Mouse (Mus musculus): ENCODE measurements around the gene Lypd9. TPM values are rescaled to one million over a fixed set of nuclear protein-coding genes. Genes with fewer than 3 reads are reported as not detected.

The Lypd9 gene
- polyA plus RNA-seq, 1 experiment from 2014 or later: not detected

- H3K9ac ChIP-seq (ENCODE audit: low read depth, low read length): no peak within 1 kb of the TSS
- no peaks in the 10 kb centered on the region for H3K9me3 ChIP-seq (replicated peaks; ENCODE audit: control insufficient read depth, low read length)
- no peak within 1 kb of the TSS for H3K4me2 ChIP-seq (ENCODE audit: low read depth, low read length)
- WGBS (ENCODE audit: insufficient replicate concordance): 43% methylated on average over 1 of the region's 1 CpGs
- H3K4me3 ChIP-seq (ENCODE audit: low read depth, low read length): no peak within 1 kb of the TSS
- no peak within 1 kb of the TSS for H3K27ac ChIP-seq (ENCODE audit: low read length)
- H3K36me3 ChIP-seq (ENCODE audit: control insufficient read depth, insufficient read depth): no peaks in the 10 kb centered on the region
- H3K4me1 ChIP-seq (ENCODE audit: control insufficient read depth, low read depth, low read length): no peaks in the 10 kb centered on the region
- no peak for ATAC-seq (ENCODE audit: low read depth)
- no peaks in the 10 kb centered on the region; the same call in 1 of the 2 replicates for H3K27me3 ChIP-seq (ENCODE audit: control insufficient read depth, insufficient read depth, low read depth, low read length)
Observed at GRCm38 (mm10) chr11:58420815-58421214, 31.9 kb downstream of the Lypd9 start, which contains the start of gene 1810065E05Rik. Gene 1810065E05Rik, plus strand, starts transcription at chr11:58421111.

- Histone ChIP-seq H3K4me2 (ENCODE audit: low read depth, low read length) (no peak overlapping the region), H3K27me3 (ENCODE audit: control insufficient read depth, insufficient read depth, low read depth, low read length) (no peaks in the 10 kb centered on the region; the same call in 1 of the 2 replicates), H3K4me3 (ENCODE audit: low read depth, low read length) (no peak overlapping the region), H3K9ac (ENCODE audit: low read depth, low read length) (no peak overlapping the region), H3K27ac (ENCODE audit: low read length) (no peak overlapping the region), H3K4me1 (ENCODE audit: control insufficient read depth, low read depth, low read length) (no peaks in the 10 kb centered on the region), H3K36me3 (ENCODE audit: control insufficient read depth, insufficient read depth) (no peaks in the 10 kb centered on the region), H3K9me3 (replicated peaks; ENCODE audit: control insufficient read depth, low read length) (no peaks in the 10 kb centered on the region)
- WGBS (ENCODE audit: insufficient replicate concordance): 53% methylated on average over 3 of the region's 3 CpGs
- no peak for ATAC-seq (ENCODE audit: low read depth)
Observed at GRCm38 (mm10) chr11:58418336-58418735, 34.4 kb downstream of the Lypd9 start.

GRCm38 (mm10) chr11:58408066-58408465, 44.7 kb downstream of the Lypd9 start:
- no peak for ATAC-seq (ENCODE audit: low read depth)
- no peaks in the 10 kb centered on the region for H3K9me3 ChIP-seq (replicated peaks; ENCODE audit: control insufficient read depth, low read length)
- 62% methylated on average over 3 of the region's 3 CpGs for WGBS (ENCODE audit: insufficient replicate concordance)
- H3K4me1 ChIP-seq (ENCODE audit: control insufficient read depth, low read depth, low read length): no peaks in the 10 kb centered on the region
- H3K4me3 ChIP-seq (ENCODE audit: low read depth, low read length): no peak overlapping the region
- no peak overlapping the region for H3K27ac ChIP-seq (ENCODE audit: low read length)
- H3K9ac ChIP-seq (ENCODE audit: low read depth, low read length): no peak overlapping the region
- no peaks in the 10 kb centered on the region for H3K27me3 ChIP-seq (ENCODE audit: control insufficient read depth, insufficient read depth, low read depth, low read length)
- no peaks in the 10 kb centered on the region for H3K36me3 ChIP-seq (ENCODE audit: control insufficient read depth, insufficient read depth)
- no peak overlapping the region for H3K4me2 ChIP-seq (ENCODE audit: low read depth, low read length)

GRCm38 (mm10) chr11:58400655-58401054, 52.1 kb downstream of the Lypd9 start:
- H3K27ac ChIP-seq (ENCODE audit: low read length): no peak overlapping the region
- H3K4me2 ChIP-seq (ENCODE audit: low read depth, low read length): no peak overlapping the region
- H3K9ac ChIP-seq (ENCODE audit: low read depth, low read length): no peak overlapping the region
- H3K4me3 ChIP-seq (ENCODE audit: low read depth, low read length): no peak overlapping the region
- no peaks in the 10 kb centered on the region for H3K9me3 ChIP-seq (replicated peaks; ENCODE audit: control insufficient read depth, low read length)
- 52% methylated on average over 5 of the region's 5 CpGs for WGBS (ENCODE audit: insufficient replicate concordance)
- H3K36me3 ChIP-seq (ENCODE audit: control insufficient read depth, insufficient read depth): no peaks in the 10 kb centered on the region
- H3K4me1 ChIP-seq (ENCODE audit: control insufficient read depth, low read depth, low read length): peaks cover 2% of the 10 kb centered on the region
- H3K27me3 ChIP-seq (ENCODE audit: control insufficient read depth, insufficient read depth, low read depth, low read length): no peaks in the 10 kb centered on the region; the same call in 1 of the 2 replicates
- ATAC-seq (ENCODE audit: low read depth): no peak

GRCm38 (mm10) chr11:58399985-58400645, 52.6 kb downstream of the Lypd9 start:
- Histone ChIP-seq H3K27ac (ENCODE audit: low read length) (no peak overlapping the region), H3K4me1 (ENCODE audit: control insufficient read depth, low read depth, low read length) (peaks cover 2% of the 10 kb centered on the region), H3K4me2 (ENCODE audit: low read depth, low read length) (no peak overlapping the region), H3K9ac (ENCODE audit: low read depth, low read length) (no peak overlapping the region), H3K27me3 (ENCODE audit: control insufficient read depth, insufficient read depth, low read depth, low read length) (no peaks in the 10 kb centered on the region; the same call in 1 of the 2 replicates), H3K4me3 (ENCODE audit: low read depth, low read length) (no peak overlapping the region), H3K9me3 (replicated peaks; ENCODE audit: control insufficient read depth, low read length) (no peaks in the 10 kb centered on the region), H3K36me3 (ENCODE audit: control insufficient read depth, insufficient read depth) (no peaks in the 10 kb centered on the region)
- no peak for ATAC-seq (ENCODE audit: low read depth)
- 43% methylated on average over 6 of the region's 6 CpGs for WGBS (ENCODE audit: insufficient replicate concordance)

Other genes starting within 250 kb of the Lypd9 start
- 2.5 and 3.2 TPM in 2 replicates for gene 4930438A08Rik, start 178.1 kb downstream of the Lypd9 start, polyA plus RNA-seq (2015; fragmentation: Nextera tagmentation; extraction: Ambion mirVana)
- 9.8 and 10.1 TPM in 2 replicates for gene Zfp692, start 145.9 kb downstream of the Lypd9 start, polyA plus RNA-seq (2015; fragmentation: Nextera tagmentation; extraction: Ambion mirVana)
- 33.8 and 36.6 TPM in 2 replicates for gene Zfp672, start 122.6 kb downstream of the Lypd9 start, polyA plus RNA-seq (2015; fragmentation: Nextera tagmentation; extraction: Ambion mirVana)
- gene Sh3bp5l, start 122.2 kb downstream of the Lypd9 start, polyA plus RNA-seq (2015; fragmentation: Nextera tagmentation; extraction: Ambion mirVana): 16.8 and 17.0 TPM in 2 replicates
- gene Lypd8, start 73.9 kb downstream of the Lypd9 start, polyA plus RNA-seq (2015; fragmentation: Nextera tagmentation; extraction: Ambion mirVana): 0.16 and 12.0 TPM in 2 replicates
- not detected in 2 replicates for gene 1810065E05Rik, start 31.8 kb downstream of the Lypd9 start, polyA plus RNA-seq (2015; fragmentation: Nextera tagmentation; extraction: Ambion mirVana)
- not detected in 2 replicates for gene Gm12253, start 20.4 kb downstream of the Lypd9 start, polyA plus RNA-seq (2015; fragmentation: Nextera tagmentation; extraction: Ambion mirVana)
- gene Olfr30, start 9.3 kb upstream of the Lypd9 start, polyA plus RNA-seq (2015; fragmentation: Nextera tagmentation; extraction: Ambion mirVana): not detected in 2 replicates
- gene Olfr332, start 39.6 kb upstream of the Lypd9 start, polyA plus RNA-seq (2015; fragmentation: Nextera tagmentation; extraction: Ambion mirVana): not detected in 2 replicates
- gene Olfr331, start 49.6 kb upstream of the Lypd9 start, polyA plus RNA-seq (2015; fragmentation: Nextera tagmentation; extraction: Ambion mirVana): not detected in 2 replicates
- not detected in 2 replicates for gene Olfr330, start 81.9 kb upstream of the Lypd9 start, polyA plus RNA-seq (2015; fragmentation: Nextera tagmentation; extraction: Ambion mirVana)
- gene Olfr329-ps, start 93.5 kb upstream of the Lypd9 start, polyA plus RNA-seq (2015; fragmentation: Nextera tagmentation; extraction: Ambion mirVana): not detected in 2 replicates
- gene Olfr328, start 102.7 kb upstream of the Lypd9 start, polyA plus RNA-seq (2015; fragmentation: Nextera tagmentation; extraction: Ambion mirVana): not detected in 2 replicates
- not detected in 2 replicates for gene Olfr224, start 117.6 kb upstream of the Lypd9 start, polyA plus RNA-seq (2015; fragmentation: Nextera tagmentation; extraction: Ambion mirVana)
- not detected in 2 replicates for gene Olfr325, start 124.8 kb upstream of the Lypd9 start, polyA plus RNA-seq (2015; fragmentation: Nextera tagmentation; extraction: Ambion mirVana)
- not detected in 2 replicates for gene Olfr324, start 142.2 kb upstream of the Lypd9 start, polyA plus RNA-seq (2015; fragmentation: Nextera tagmentation; extraction: Ambion mirVana)
- gene 2210407C18Rik, start 163.2 kb upstream of the Lypd9 start, polyA plus RNA-seq (2015; fragmentation: Nextera tagmentation; extraction: Ambion mirVana): not detected in 2 replicates
- gene Olfr323, start 177.6 kb upstream of the Lypd9 start, polyA plus RNA-seq (2015; fragmentation: Nextera tagmentation; extraction: Ambion mirVana): not detected in 2 replicates
- 12.7 and 15.7 TPM in 2 replicates for gene Trim58, start 187.5 kb upstream of the Lypd9 start, polyA plus RNA-seq (2015; fragmentation: Nextera tagmentation; extraction: Ambion mirVana)
- 0.08 TPM in 1 of 2 replicates, not detected in the other for gene Olfr322, start 205.9 kb upstream of the Lypd9 start, polyA plus RNA-seq (2015; fragmentation: Nextera tagmentation; extraction: Ambion mirVana)
- not detected in 2 replicates for gene Olfr320, start 228.2 kb upstream of the Lypd9 start, polyA plus RNA-seq (2015; fragmentation: Nextera tagmentation; extraction: Ambion mirVana)
- not detected in 2 replicates for gene Olfr319, start 246.2 kb upstream of the Lypd9 start, polyA plus RNA-seq (2015; fragmentation: Nextera tagmentation; extraction: Ambion mirVana)

All from liver, embryonic 16.5 days (tissue).